Mouse (Mus musculus): Measurements from ENCODE around the gene Hid1.

Hid1 gene

GRCm38 (mm10) chr11:115376722-115377121 lies 9.2 kb upstream of the Hid1 start:
- no peak for DNase-seq (ENCODE audit: extremely low read depth, low read depth, low spot score)

DNA sequence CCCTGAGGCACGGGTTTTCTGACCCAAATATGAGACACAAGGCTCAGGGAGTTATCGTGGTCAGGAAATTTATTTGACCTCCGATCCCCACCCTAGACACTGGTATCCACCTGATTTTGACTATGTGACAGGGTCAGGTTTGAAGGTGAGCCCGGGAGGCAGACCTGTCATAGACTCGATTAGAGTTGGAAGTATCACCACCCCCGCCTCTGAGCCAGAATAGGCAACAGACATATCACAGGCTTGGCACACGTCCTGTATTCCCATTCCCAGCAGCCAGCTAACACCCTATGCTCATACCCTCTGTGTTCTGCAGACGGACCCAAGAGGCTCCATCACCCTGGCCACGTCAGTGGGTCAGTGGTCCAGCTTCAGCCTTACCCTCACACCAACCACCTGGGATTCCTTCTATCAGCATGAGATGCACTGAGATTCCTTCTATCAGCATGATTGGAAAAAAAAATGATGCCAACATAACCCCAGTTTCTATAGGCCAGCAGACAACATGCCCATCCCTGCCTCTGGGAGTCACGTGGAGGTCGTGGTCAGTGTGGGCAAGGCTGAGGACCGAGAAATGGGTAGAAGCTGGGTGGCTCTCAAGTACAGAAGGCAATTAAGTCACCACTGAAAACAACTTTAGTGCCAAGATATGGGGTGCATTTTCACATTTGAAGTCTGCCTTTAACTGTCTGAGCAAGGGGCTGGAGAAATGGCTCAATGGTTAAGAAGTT lies 7.3 kb upstream of the Hid1 start:
- no peak for DNase-seq (ENCODE audit: extremely low read depth, low read depth, low spot score)

DNA sequence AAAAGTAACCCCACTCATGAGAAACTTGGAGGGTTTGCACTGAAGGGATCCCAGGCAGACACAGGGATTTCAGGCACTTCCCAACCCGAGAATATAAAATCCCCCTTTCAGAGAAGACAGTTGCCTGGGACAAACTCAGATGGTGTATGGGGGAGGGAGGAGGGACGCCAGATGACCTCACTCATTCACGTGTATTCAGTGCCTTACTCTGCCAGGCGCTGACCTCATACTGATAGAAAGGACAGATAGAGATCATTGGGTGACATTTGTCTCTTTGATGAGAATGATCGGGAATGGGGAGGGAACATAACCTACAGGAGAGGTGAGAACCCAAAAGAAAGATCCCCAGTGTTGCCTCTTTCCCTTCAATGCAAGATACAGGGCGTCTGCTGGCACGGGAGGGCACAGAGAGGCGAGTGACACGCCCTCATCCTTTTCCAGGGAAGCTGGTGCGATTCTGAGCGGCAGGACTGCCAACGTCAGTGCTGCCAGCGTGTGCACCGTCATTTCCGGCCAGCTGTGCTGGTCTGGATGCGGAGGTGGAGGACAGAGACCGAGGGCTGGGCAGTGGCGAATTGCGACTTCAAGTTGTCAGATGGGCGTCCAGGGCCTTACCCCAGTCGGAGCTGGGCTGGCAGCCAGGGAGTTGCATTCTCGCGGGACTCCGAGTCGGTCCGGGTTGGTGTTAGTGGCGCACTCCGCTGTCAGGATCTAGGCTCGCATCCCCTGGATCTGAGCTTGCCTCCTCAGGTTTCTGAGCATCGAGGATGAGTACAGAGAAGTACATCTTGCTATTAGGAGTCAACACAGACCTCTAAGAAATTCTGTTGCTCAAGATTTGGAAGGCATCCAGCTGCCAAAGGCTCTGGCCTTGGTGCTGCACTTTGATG lies 6.5 kb upstream of the Hid1 start:
- no peak for DNase-seq (ENCODE audit: extremely low read depth, low read depth, low spot score)

DNA sequence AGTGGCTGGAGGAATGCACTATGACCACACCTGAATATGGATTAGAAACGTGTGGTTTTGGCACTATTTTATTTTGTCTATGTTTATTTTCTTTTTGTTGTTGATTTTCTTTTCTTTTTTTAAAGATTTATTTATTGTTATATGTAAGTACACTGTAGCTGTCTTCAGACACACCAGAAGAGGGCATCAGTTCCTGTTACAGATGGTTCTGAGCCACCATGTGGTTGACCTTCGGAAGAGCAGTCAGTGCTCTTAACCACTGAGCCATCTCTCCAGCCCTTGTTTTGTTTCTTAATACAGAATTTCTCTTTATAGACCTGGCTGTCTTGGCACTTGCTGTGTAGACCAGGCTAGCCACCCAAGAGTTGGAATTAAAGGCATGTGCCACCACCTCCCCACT lies 5.2 kb upstream of the Hid1 start:
- no peak for DNase-seq (ENCODE audit: extremely low read depth, low read depth, low spot score)

- DNase-seq (ENCODE audit: extremely low read depth, low read depth, low spot score), result no peak
Observed at GRCm38 (mm10) chr11:115372015-115372414, 4.5 kb upstream of the Hid1 start.

DNA sequence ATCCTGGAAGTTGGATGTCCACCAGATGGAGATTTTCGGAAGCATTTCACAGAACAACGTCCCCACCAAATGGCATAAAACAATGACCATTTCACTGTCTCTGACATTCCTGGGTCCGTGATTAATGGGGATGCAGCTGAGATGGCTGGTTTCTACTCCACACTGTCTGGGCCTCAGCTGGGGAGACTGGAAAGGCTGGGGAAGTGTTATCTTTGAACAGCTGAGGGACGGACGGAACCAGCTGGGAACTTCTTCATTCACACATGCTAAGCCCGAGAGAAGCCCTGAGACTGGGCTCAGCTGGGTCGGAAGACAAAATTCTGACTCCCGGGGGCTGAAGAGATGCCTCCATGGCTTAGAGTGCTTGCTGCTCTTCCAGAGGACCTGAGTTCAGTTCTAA lies 3.8 kb upstream of the Hid1 start:
- no peak for DNase-seq (ENCODE audit: extremely low read depth, low read depth, low spot score)

- no peak for DNase-seq (ENCODE audit: extremely low read depth, low read depth, low spot score)
Observed at GRCm38 (mm10) chr11:115370368-115370767, 2.8 kb upstream of the Hid1 start.

- DNase-seq (ENCODE audit: extremely low read depth, low read depth, low spot score), result no peak
Observed at GRCm38 (mm10) chr11:115366706-115367394, 706 bp downstream of the Hid1 start.

GRCm38 (mm10) chr11:115366039-115366705 lies 1.4 kb downstream of the Hid1 start:
- DNase-seq (ENCODE audit: extremely low read depth, low read depth, low spot score), result no peak

DNA sequence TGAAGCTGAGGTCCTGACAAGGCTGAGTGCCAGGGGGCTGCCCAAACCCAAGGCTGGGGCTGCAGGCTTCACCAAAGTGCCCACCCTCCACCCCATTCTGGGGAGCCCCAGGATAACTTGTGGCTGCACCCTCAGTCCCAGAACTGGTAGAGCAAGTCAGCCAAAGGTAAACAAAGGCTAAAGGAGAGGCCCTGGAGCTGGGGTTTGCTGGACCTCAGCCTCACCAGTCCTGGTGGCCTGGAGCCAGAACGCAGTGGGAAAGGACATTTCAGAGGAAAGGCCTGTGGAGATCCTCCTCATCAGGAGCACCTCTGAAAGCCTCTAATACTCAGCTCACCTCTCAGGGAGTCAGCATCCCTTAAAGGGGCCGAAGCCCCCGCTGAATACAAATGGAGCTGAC lies 3.4 kb downstream of the Hid1 start:
- no peak for DNase-seq (ENCODE audit: extremely low read depth, low read depth, low spot score)

DNA sequence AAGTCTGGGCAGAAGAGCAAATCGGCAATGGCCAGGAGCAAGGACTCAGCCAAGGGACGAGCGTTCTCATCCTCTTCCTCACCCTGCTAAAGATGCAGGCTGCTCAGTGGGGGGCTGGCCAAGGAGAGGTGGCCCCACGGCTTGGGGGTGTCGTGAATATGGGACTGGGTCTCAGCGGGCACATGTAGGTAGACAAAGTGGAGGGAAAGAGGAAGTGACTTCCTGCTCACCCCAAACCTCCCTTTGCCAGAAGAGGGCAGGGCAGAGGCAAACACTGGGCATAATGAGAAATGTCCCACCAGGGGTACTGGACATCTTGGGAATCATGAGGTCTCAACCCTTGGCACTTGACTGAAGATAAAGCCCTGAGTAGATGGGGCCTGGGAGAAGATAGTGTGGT lies 7.8 kb downstream of the Hid1 start:
- DNase-seq (ENCODE audit: extremely low read depth, low read depth, low spot score), result no peak

DNA sequence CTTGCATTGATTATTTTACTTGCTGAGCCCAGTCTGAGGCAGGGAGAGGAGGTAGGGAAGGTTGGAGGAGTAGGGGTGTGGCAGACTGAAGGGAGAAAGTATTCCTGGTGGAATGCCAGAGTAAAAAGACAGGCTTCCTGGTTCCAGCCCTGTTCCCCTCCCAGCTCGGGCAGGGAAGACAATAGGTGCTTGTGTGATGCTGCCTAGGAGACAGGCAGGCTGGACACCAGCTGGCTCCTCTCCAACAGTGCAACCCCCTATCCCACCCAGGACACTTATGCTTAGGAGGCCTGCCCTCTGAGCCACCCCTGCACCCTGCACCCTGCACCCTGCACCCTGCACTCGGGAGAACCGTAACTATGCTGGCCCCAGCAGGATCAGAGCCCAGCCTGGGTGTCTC lies 8.3 kb downstream of the Hid1 start:
- no peak for DNase-seq (ENCODE audit: extremely low read depth, low read depth, low spot score)

GRCm38 (mm10) chr11:115358468-115358867 lies 9.1 kb downstream of the Hid1 start:
- no peak for DNase-seq (ENCODE audit: extremely low read depth, low read depth, low spot score)

DNA sequence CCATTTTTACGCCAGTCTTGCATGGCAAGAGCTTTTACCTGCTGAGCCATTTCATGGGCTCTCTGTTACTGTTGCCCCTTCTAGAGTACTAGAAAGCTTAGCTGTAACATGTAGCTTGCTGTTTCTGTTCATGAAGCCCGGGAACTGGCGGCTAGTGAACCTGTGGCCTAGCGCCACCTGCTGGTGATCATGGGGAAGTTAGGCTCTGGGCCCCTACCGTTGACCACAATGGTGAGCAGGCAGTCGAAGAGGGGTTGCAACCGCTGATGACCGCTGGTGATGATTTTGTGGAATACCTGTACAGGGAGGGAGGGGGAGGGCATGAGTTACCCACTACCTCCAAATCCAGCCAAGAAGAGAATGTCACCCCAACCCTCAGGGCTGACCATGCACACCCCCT lies 13.4 kb downstream of the Hid1 start:
- DNase-seq (ENCODE audit: extremely low read depth, low read depth, low spot score), result no peak

- DNase-seq (ENCODE audit: extremely low read depth, low read depth, low spot score), result no peak
Observed at GRCm38 (mm10) chr11:115353375-115353774, 14.2 kb downstream of the Hid1 start.

DNA sequence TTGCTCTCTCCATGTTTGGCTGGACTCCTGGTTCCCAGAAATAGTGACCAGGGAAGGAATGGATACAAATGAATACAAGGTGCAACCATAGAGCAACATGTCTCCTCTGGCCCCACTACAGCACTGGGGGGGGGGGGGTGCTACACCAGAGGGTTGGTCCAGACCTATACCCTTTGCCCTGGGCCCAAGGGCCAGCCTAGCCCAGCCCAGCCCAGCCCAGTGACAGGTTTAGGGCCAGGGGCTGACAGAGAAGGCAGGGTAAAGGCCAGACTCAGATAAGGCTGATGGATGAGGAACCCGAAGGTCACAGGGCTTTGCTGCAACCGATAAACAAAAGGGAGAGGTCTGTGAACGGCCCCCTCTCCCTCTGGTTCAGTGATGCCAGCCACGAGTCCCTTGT lies 17.6 kb downstream of the Hid1 start:
- no peak for DNase-seq (ENCODE audit: extremely low read depth, low read depth, low spot score)

GRCm38 (mm10) chr11:115348681-115349248 lies 18.8 kb downstream of the Hid1 start:
- no peak for DNase-seq (ENCODE audit: extremely low read depth, low read depth, low spot score)

DNA sequence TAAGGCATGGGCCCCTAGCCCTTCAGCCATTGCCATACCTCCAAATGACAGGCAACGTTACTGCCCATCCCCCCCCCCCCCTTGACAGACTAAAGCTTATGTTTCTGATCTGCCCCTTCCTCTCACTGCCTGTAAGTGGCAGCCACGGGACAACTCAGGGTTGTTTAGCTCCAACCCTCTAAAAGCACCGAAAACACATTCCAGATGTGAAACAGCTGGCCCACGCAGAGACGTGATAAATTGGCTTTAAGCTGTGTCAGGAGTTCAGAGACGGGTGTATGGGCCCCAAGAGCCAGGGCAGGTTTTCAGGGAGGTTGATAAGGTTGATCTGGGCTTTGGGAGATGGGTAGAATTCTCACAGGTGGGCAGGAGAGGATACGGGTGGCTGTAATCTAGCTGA lies 22.0 kb downstream of the Hid1 start:
- DNase-seq (ENCODE audit: extremely low read depth, low read depth, low spot score), result no peak

GRCm38 (mm10) chr11:115344967-115345366 lies 22.6 kb downstream of the Hid1 start:
- DNase-seq (ENCODE audit: extremely low read depth, low read depth, low spot score), result no peak

- DNase-seq (ENCODE audit: extremely low read depth, low read depth, low spot score), result no peak
Observed at GRCm38 (mm10) chr11:115341866-115342265, 25.7 kb downstream of the Hid1 start.

DNA sequence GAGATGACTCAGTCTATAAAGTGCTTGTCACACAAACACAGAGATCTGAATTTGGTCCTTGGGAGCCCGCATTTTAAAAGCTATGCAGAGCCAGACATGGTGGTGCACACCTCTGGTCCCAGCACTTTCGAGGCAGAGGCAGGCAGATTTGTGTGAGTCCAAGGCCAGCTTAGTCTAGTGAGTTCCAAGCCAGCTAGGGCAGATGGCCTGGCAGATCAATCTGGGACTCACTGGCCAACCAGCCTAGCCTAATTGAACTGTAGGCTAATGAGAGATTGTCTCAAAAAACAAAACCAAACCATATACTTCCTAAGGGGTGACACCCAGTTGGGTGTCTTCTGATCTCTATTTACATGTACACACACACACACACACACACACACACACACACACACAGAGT lies 26.3 kb downstream of the Hid1 start:
- no peak for DNase-seq (ENCODE audit: extremely low read depth, low read depth, low spot score)
